Mouse (Mus musculus) E14TG2a.4 (cell line): ENCODE measurements around the gene Svs4.

Experiments used
- CTCF ChIP-seq: conservative IDR thresholded peaks from 2 replicates; pipeline ENCODE4 v1.5.1; 2014; ENCODE audit warnings: low read length
- POU5F1 ChIP-seq: IDR thresholded peaks from 2 replicates; pipeline ENCODE4 v1.6.1; 2014; ENCODE audit warnings: low read length, borderline replicate concordance

DNA sequence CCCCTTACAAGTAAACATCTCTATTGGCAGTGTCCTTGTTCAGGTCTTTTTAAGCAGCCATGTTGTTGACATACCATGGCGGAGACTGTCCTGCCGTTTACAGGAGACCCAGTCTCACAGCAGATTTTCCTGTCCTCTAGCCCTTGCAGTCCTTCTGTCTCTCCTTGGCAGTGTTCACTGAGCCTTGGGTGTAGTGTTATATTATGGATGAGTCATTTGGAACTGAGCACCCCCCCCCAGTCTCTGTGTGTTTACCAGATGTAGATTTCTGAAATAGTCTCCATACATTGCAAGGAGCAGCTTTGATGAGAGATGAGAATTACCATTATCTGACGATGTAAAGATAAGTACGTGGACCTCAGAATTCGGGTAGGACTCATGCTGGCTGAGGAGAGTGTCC is 34.3 kb upstream of the Svs4 start:
- TF ChIP-seq CTCF (no peak), POU5F1 (no peak)
